Mouse (Mus musculus) limb, embryonic 11.5 days (tissue): ENCODE measurements at regions not wholly inside any gene's neighbourhood (a gene's known extent, or its start where the extent isn't known, plus 50 kb on each side); places are given as distances from the start of the nearest gene placed in this dataset.

ENCODE experiments used
- ATAC-seq: fragments of 200-750 bp; cut with Nextera tagmentation; 2 replicates; pipeline ENCODE4 v1.8.0; 2017; ENCODE audit warnings: low read depth; ENCODE audit not compliant: insufficient number of reproducible peaks, low FRiP score, low TSS enrichment
- DNase-seq: peaks from one replicate; pipeline ENCODE4 v3.0.0-alpha.2; 2015; ENCODE audit warnings: low spot score
- H3K27ac ChIP-seq: fragments of 300-500 bp; sonication (generic); replicated peaks from 2 replicates; pipeline ENCODE4 v1.5.1; 2014; ENCODE audit warnings: low read depth, mild to moderate bottlenecking, low read length
- H3K27me3 ChIP-seq: fragments of 300-500 bp; sonication (generic); 2 replicates; pipeline ENCODE4 v1.6.1; 2014; ENCODE audit warnings: mild to moderate bottlenecking, low read length, mixed read lengths; ENCODE audit not compliant: control insufficient read depth, insufficient read depth
- H3K36me3 ChIP-seq: fragments of 300-500 bp; sonication (generic); 2 replicates; pipeline ENCODE4 v1.6.1; 2014; ENCODE audit warnings: mild to moderate bottlenecking, low read length, moderate library complexity, mixed read lengths; ENCODE audit not compliant: control insufficient read depth, insufficient read depth
- H3K4me1 ChIP-seq: fragments of 300-500 bp; sonication (generic); 2 replicates; pipeline ENCODE4 v1.6.1; 2014; ENCODE audit warnings: low read length, mixed read lengths; ENCODE audit not compliant: control insufficient read depth, insufficient read depth
- H3K4me2 ChIP-seq: fragments of 300-500 bp; sonication (generic); 2 replicates; pipeline ENCODE4 v1.6.1; 2014; ENCODE audit warnings: low read depth, mild to moderate bottlenecking, moderate library complexity; ENCODE audit not compliant: severe bottlenecking
- H3K4me3 ChIP-seq: fragments of 300-500 bp; sonication (generic); 2 replicates; pipeline ENCODE4 v1.5.1; 2014; ENCODE audit warnings: low read depth, low read length
- H3K9ac ChIP-seq: fragments of 300-500 bp; sonication (generic); 2 replicates; pipeline ENCODE4 v1.6.1; 2014; ENCODE audit warnings: mild to moderate bottlenecking, low read length
- H3K9me3 ChIP-seq: fragments of 300-500 bp; sonication (generic); 2 replicates; pipeline ENCODE4 v1.6.1; 2016; ENCODE audit warnings: low read length; ENCODE audit not compliant: control insufficient read depth
- WGBS: fragments of 180-500 bp; shearing (Covaris S2); extraction: QIAGEN DNeasy Blood & Tissue Kit; methylation state at CpG from one replicate; pipeline ENCODE4 v1.1.7; 2014; 5-methylcytosine and 5-hydroxymethylcytosine counted together

DNA sequence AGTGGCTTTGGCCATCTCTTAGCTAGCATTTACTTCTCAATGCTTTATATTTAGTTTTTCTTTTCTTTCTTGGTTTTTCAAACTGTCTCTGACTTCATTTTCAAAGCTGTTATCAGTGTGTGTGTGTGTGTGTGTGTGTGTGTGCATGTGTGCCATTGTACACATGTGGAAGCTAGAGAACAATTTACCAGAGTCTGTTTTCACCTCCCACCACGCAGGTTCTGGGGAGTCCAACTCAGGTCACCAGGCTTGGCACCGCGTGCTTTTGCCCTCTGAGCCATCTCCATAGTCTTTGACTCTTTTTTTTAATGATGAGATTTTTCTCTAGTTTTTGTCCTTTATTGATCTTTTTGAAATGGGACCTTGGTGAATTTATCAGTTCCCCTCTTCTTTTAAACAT is 93.3 kb upstream of the Gm6657 start:
- Histone ChIP-seq H3K27me3 (no peaks in the 10 kb centered on the region), H3K9me3 (no peaks in the 10 kb centered on the region), H3K4me2 (no peak overlapping the region), H3K36me3 (no peaks in the 10 kb centered on the region), H3K4me3 (no peak overlapping the region), H3K27ac (no peak overlapping the region), H3K9ac (no peak overlapping the region), H3K4me1 (no peaks in the 10 kb centered on the region; the same call in 1 of the 2 replicates)
- WGBS = 87% methylated on average over 3 of the region's 3 CpGs
- DNase-seq (no peak), ATAC-seq (no peak)

- H3K27me3 ChIP-seq = no peaks in the 10 kb centered on the region
- 42% methylated on average over 1 of the region's 1 CpGs for WGBS
- no peak for ATAC-seq
- no peaks in the 10 kb centered on the region for H3K36me3 ChIP-seq
- no peak overlapping the region for H3K27ac ChIP-seq
- no peak overlapping the region for H3K4me2 ChIP-seq
- DNase-seq = no peak
- H3K9ac ChIP-seq = no peak overlapping the region
- no peaks in the 10 kb centered on the region for H3K4me1 ChIP-seq
- H3K9me3 ChIP-seq = no peaks in the 10 kb centered on the region
- no peak overlapping the region for H3K4me3 ChIP-seq
Observed at GRCm38 (mm10) chr12:78109931-78110330, 84.1 kb upstream of the Gm6657 start.

DNA sequence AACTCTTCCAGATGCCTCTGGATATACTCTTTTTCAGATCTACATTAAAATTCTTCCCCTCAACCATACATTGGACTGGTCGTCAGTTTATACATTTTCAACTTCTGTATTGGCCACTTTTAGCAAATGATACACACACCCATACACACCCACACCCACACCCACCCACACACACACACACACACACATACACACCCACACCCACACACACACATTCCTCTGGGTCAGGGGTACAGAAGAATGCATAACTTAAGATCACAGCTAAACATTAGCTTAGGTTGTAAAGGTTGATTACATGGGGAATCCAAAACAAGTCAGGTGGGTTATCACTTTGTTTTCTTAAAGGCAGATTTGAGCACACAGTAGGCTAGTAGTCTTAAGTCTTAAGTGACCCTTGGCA is 75.9 kb upstream of the Gm6657 start:
- ATAC-seq = no peak
- H3K9me3 ChIP-seq = no peaks in the 10 kb centered on the region
- H3K4me1 ChIP-seq = no peaks in the 10 kb centered on the region
- no peak overlapping the region for H3K4me3 ChIP-seq
- no peak for DNase-seq
- no peak overlapping the region for H3K27ac ChIP-seq
- whole genome bisulfite sequencing = 80% methylated on average over 1 of the region's 1 CpGs
- H3K36me3 ChIP-seq = no peaks in the 10 kb centered on the region
- no peak overlapping the region for H3K9ac ChIP-seq
- no peaks in the 10 kb centered on the region for H3K27me3 ChIP-seq
- H3K4me2 ChIP-seq = no peak overlapping the region

GRCm38 (mm10) chr12:78119246-78119645 is 74.8 kb upstream of the Gm6657 start:
- H3K9ac ChIP-seq = no peak overlapping the region
- ATAC-seq (no peak), DNase-seq (no peak)
- H3K4me3 ChIP-seq = no peak overlapping the region
- no peaks in the 10 kb centered on the region for H3K36me3 ChIP-seq
- WGBS = 81% methylated on average over 2 of the region's 2 CpGs
- no peak overlapping the region for H3K4me2 ChIP-seq
- H3K27me3 ChIP-seq = no peaks in the 10 kb centered on the region
- H3K27ac ChIP-seq = no peak overlapping the region
- no peaks in the 10 kb centered on the region for H3K4me1 ChIP-seq
- no peaks in the 10 kb centered on the region for H3K9me3 ChIP-seq

GRCm38 (mm10) chr12:78119855-78120254 is 74.2 kb upstream of the Gm6657 start:
- no peaks in the 10 kb centered on the region for H3K36me3 ChIP-seq
- 67% methylated on average over 5 of the region's 5 CpGs for WGBS
- no peak overlapping the region for H3K27ac ChIP-seq
- no peak for ATAC-seq
- no peaks in the 10 kb centered on the region for H3K27me3 ChIP-seq
- H3K9ac ChIP-seq = no peak overlapping the region
- H3K4me2 ChIP-seq = no peak overlapping the region
- H3K4me1 ChIP-seq = no peaks in the 10 kb centered on the region
- no peak for DNase-seq
- no peak overlapping the region for H3K4me3 ChIP-seq
- no peaks in the 10 kb centered on the region for H3K9me3 ChIP-seq

DNA sequence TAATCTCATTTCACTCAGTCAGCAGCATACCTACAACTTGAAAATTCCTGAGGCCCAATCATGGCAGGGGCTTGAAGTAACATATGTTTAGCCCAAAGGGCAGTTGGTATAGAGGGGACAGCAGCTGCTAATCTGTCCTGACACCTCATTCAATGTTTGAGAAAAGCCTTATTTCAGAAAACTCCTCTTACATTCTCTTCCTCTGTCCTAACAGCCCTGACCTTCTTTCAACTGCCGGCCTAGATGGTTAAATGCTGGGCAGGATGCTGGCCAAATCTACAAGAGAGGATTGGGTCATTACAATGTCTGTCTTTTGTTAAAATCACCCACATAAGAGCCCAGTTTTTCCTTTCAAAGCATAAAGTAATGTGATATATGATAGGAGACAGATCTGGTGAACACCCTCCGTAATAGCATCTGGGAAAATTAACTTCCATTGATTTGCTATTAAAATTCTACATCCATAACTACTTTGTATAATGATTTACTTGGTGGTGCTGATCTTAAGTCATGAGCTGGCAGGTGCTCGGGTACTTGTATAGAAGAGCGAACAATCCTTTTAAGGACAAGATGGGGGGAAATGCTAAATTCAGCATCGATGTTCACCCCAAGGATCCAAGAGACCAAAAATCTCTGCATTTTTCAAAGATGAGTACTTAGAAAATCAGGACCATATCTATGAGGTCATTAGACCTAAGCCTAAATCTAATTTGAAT is 64.8 kb upstream of the Gm6657 start:
- H3K4me1 ChIP-seq = no peaks in the 10 kb centered on the region
- H3K36me3 ChIP-seq = no peaks in the 10 kb centered on the region
- no peaks in the 10 kb centered on the region for H3K9me3 ChIP-seq
- H3K9ac ChIP-seq = no peak overlapping the region
- no peak for DNase-seq
- WGBS = 75% methylated on average over 5 of the region's 5 CpGs
- H3K4me3 ChIP-seq = no peak overlapping the region
- H3K4me2 ChIP-seq = no peak overlapping the region
- no peaks in the 10 kb centered on the region for H3K27me3 ChIP-seq
- H3K27ac ChIP-seq = no peak overlapping the region
- ATAC-seq = no peak

GRCm38 (mm10) chr12:78132016-78132797 is 61.8 kb upstream of the Gm6657 start:
- H3K36me3 ChIP-seq = no peaks in the 10 kb centered on the region
- DNase-seq = no peak
- no peak overlapping the region for H3K27ac ChIP-seq
- no peaks in the 10 kb centered on the region for H3K9me3 ChIP-seq
- H3K4me3 ChIP-seq = no peak overlapping the region
- ATAC-seq = no peak
- 82% methylated on average over 8 of the region's 8 CpGs for WGBS
- H3K9ac ChIP-seq = no peak overlapping the region
- 0 out of 2 replicates have a peak, but pooled peaks cover 3% of the 10 kb centered on the region for H3K4me1 ChIP-seq
- no peaks in the 10 kb centered on the region for H3K27me3 ChIP-seq
- no peak overlapping the region for H3K4me2 ChIP-seq

- H3K4me2 ChIP-seq = no peak overlapping the region
- no peaks in the 10 kb centered on the region for H3K27me3 ChIP-seq
- H3K27ac ChIP-seq = no peak overlapping the region
- ATAC-seq (no peak), DNase-seq (no peak)
- H3K4me1 ChIP-seq = 0 out of 2 replicates have a peak, but pooled peaks cover 3% of the 10 kb centered on the region
- 77% methylated on average over 9 of the region's 9 CpGs for WGBS
- no peaks in the 10 kb centered on the region for H3K9me3 ChIP-seq
- H3K9ac ChIP-seq = no peak overlapping the region
- H3K4me3 ChIP-seq = no peak overlapping the region
- H3K36me3 ChIP-seq = no peaks in the 10 kb centered on the region
Observed at GRCm38 (mm10) chr12:78133341-78133740, 60.7 kb upstream of the Gm6657 start.
